Mouse (Mus musculus): ENCODE results near the gene Vkorc1.

- TF ChIP-seq CTCF (IDR thresholded peaks at IDR 0.05; ENCODE audit: borderline replicate concordance, control insufficient read depth, extremely low read depth, insufficient read depth, low read length, poor library complexity) (0 out of 2 replicates have a peak, but pooled peaks have one; percentile 6), POLR2A (IDR thresholded peaks at IDR 0.05; ENCODE audit: control insufficient read depth, extremely low read depth, insufficient read depth, low read length, poor library complexity) (peak; percentile 55; the same call in 1 of the 2 replicates)
Measured at GRCm38 (mm10) chr7:127876041-127876466, 19.4 kb downstream of the Vkorc1 start, which contains the start of gene Zfp646.
